In the genomic region with DNA sequence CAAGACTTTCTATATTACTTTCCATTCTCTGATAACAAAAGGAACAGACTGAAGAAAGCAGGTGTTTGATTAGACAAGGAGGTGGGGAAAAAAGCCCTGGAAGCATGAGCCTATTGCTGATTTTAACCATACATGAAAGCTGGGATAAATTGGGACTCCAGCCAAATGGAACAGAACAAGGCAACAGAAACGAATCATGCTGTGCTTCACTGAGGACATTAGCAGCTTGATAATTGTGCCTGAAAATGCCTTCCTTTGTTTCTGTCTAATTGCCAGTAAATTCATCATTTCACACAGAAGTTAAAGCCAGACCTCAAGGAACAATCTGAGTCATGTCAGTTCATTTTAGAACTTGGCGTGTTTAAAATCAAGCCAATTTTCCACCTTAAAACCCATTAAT, we compare ENCODE assay signal across 17 mouse cellular contexts.
DNase-seq lines count a peak whose midpoint lies in the region; ATAC-seq lines count a peak whose summit lies in the region.
"Had no signal": no experiment of that assay in that cellular context is flagged by ENCODE, and none has a peak within 500 bp of the region (broad histone marks: within the 10 kb centered on the region; RNA-seq: fewer than 3 reads in every experiment).

No protein-coding gene starts in this region.

- intact Hi-C loops in heart, postnatal 14 days (cut with DNase I): no loop called here

- no peak overlapping the region for H3K4me3 ChIP-seq in forebrain, embryonic 11.5 days (ENCODE audit: low read depth, low read length)
- H3K4me3 ChIP-seq in forebrain, embryonic 10.5 days: no peak overlapping the region
- H3K4me3 ChIP-seq: lung, embryonic 15.5 days; stomach, embryonic 15.5 days had no signal

- DNase-seq in forebrain, embryonic 11.5 days (ENCODE audit: low spot score): no peak
- DNase-seq in forebrain, embryonic 10.5 days (ENCODE audit: extremely low spot score, low spot score): no peak
- DNase-seq in Muller cell, postnatal 12 days (ENCODE audit: inconsistent ontology term): peak; percentile 96
- peak; percentile 10 to 36 for DNase-seq in cerebellum, postnatal 25 days
- DNase-seq in layer of hippocampus, adult 8-10 months (ENCODE audit: low spot score in 2 of 2): peak; percentile 7 to 24
- no peak for DNase-seq in heart, postnatal 14 days
- no peak for DNase-seq in gastrocnemius, postnatal 4 days (ENCODE audit: low spot score in 2 of 2)
- DNase-seq: B cell, adult 2 months; kidney, adult 8-10 months; liver; thymus, postnatal 4 days had no signal

- peak; percentile 78 for ATAC-seq in forebrain, embryonic 11.5 days (replicated peaks; ENCODE audit: low FRiP score)
- ATAC-seq in megakaryocyte progenitor cell, adult 5-6 weeks (replicated peaks; ENCODE audit: poor library complexity): no peak
- ATAC-seq: midbrain, embryonic 16.5 days had no signal

- no peaks in the 10 kb centered on the region for H3K36me3 ChIP-seq in forebrain, embryonic 11.5 days (ENCODE audit: control insufficient read depth, insufficient read depth, low read length)
- no peaks in the 10 kb centered on the region for H3K36me3 ChIP-seq in forebrain, embryonic 10.5 days (replicated peaks)
- H3K36me3 ChIP-seq: G1E; lung, embryonic 15.5 days; stomach, embryonic 15.5 days had no signal

- WGBS in forebrain, embryonic 11.5 days: 13% methylated on average over 2 of the region's 2 CpGs
- 28% methylated on average over 2 of the region's 2 CpGs for WGBS in forebrain, embryonic 10.5 days

- no peaks in the 10 kb centered on the region for H3K27me3 ChIP-seq in forebrain, embryonic 11.5 days (ENCODE audit: control insufficient read depth, insufficient read depth, low read length)
- H3K27me3 ChIP-seq in forebrain, embryonic 10.5 days (ENCODE audit: poor library complexity, severe bottlenecking): no peaks in the 10 kb centered on the region
- H3K27me3 ChIP-seq: lung, embryonic 15.5 days; stomach, embryonic 15.5 days had no signal

- no peaks in the 10 kb centered on the region for H3K4me1 ChIP-seq in forebrain, embryonic 11.5 days (replicated peaks; ENCODE audit: control insufficient read depth, insufficient read depth, low read length)
- no peaks in the 10 kb centered on the region for H3K4me1 ChIP-seq in forebrain, embryonic 10.5 days
- H3K4me1 ChIP-seq: lung, embryonic 15.5 days; stomach, embryonic 15.5 days had no signal

- H3K4me2 ChIP-seq in forebrain, embryonic 11.5 days (ENCODE audit: low read depth, low read length, severe bottlenecking): no peak overlapping the region
- H3K4me2 ChIP-seq: heart, embryonic 11.5 days; lung, embryonic 15.5 days; stomach, embryonic 15.5 days had no signal

- no peaks in the 10 kb centered on the region for H3K9me3 ChIP-seq in forebrain, embryonic 11.5 days (ENCODE audit: control insufficient read depth, low read length)
- no peaks in the 10 kb centered on the region for H3K9me3 ChIP-seq in forebrain, embryonic 10.5 days
- H3K9me3 ChIP-seq: lung, embryonic 15.5 days; stomach, embryonic 15.5 days had no signal

- no peak overlapping the region for H3K9ac ChIP-seq in forebrain, embryonic 11.5 days (ENCODE audit: low read length)
- H3K9ac ChIP-seq: lung, embryonic 15.5 days; stomach, embryonic 15.5 days had no signal

- no peak overlapping the region for H3K27ac ChIP-seq in forebrain, embryonic 11.5 days (ENCODE audit: low read depth, low read length)
- H3K27ac ChIP-seq in forebrain, embryonic 10.5 days: no peak overlapping the region
- H3K27ac ChIP-seq: lung, embryonic 15.5 days; stomach, embryonic 15.5 days had no signal

Comparison
In these comparisons a context has a peak if more than half of its experiments do, and no peak if none do; other contexts are left out.
1. DNase-seq: peak in Muller cell, postnatal 12 days (single experiment), cerebellum, postnatal 25 days (2 of 2) and layer of hippocampus, adult 8-10 months (2 of 2); none in forebrain, embryonic 11.5 days (single experiment), forebrain, embryonic 10.5 days (single experiment), heart, postnatal 14 days (0 of 2) and gastrocnemius, postnatal 4 days (0 of 2).